Mouse (Mus musculus) limb, embryonic 14.5 days (tissue): ENCODE measurements around the gene Pgpep1. TPM values are rescaled to one million over a fixed set of nuclear protein-coding genes. Genes with fewer than 3 reads are reported as not detected.

ENCODE experiments used
- ATAC-seq: fragments of 200-750 bp; cut with Nextera tagmentation; 2 replicates; pipeline ENCODE4 v1.8.0; 2017; ENCODE audit warnings: low read depth, moderate number of reproducible peaks, moderate TSS enrichment; ENCODE audit not compliant: low FRiP score
- DNase-seq: peaks from one replicate; pipeline ENCODE4 v3.0.0-alpha.2; 2015; ENCODE audit warnings: low spot score
- H3K27ac ChIP-seq: fragments of 300-500 bp; sonication (generic); replicated peaks from 2 replicates; pipeline ENCODE4 v1.5.1; 2014; ENCODE audit warnings: low read depth, mild to moderate bottlenecking, low read length, moderate library complexity, mixed read lengths
- H3K27me3 ChIP-seq: fragments of 300-500 bp; sonication (generic); 2 replicates; pipeline ENCODE4 v1.6.1; 2014; ENCODE audit warnings: low read length, mixed read lengths; ENCODE audit not compliant: control insufficient read depth, insufficient read depth
- H3K36me3 ChIP-seq: fragments of 300-500 bp; sonication (generic); 2 replicates; pipeline ENCODE4 v1.6.1; 2014; ENCODE audit warnings: mild to moderate bottlenecking, low read length, moderate library complexity, mixed read lengths; ENCODE audit not compliant: control insufficient read depth, insufficient read depth
- H3K4me1 ChIP-seq: fragments of 300-500 bp; sonication (generic); 2 replicates; pipeline ENCODE4 v1.6.1; 2014; ENCODE audit warnings: antibody characterized with exemption, low read length, mixed read lengths; ENCODE audit not compliant: control insufficient read depth, insufficient read depth
- H3K4me2 ChIP-seq: fragments of 300-500 bp; sonication (generic); replicated peaks from 2 replicates; pipeline ENCODE4 v1.6.1; 2014; ENCODE audit warnings: low read depth, mild to moderate bottlenecking, low read length, moderate library complexity; ENCODE audit not compliant: severe bottlenecking
- H3K4me3 ChIP-seq: fragments of 300-500 bp; sonication (generic); replicated peaks from 2 replicates; pipeline ENCODE4 v1.5.1; 2014; ENCODE audit warnings: low read length
- H3K9ac ChIP-seq: fragments of 300-500 bp; sonication (generic); 2 replicates; pipeline ENCODE4 v1.6.1; 2014; ENCODE audit warnings: mild to moderate bottlenecking, low read depth, low read length, moderate library complexity; ENCODE audit not compliant: severe bottlenecking
- H3K9me3 ChIP-seq: fragments of 300-500 bp; sonication (generic); 2 replicates; pipeline ENCODE4 v1.6.1; 2016; ENCODE audit warnings: low read length; ENCODE audit not compliant: control insufficient read depth
- POLR2A ChIP-seq: fragments of 200-500 bp; IDR thresholded peaks from 2 replicates; pipeline ENCODE4 v1.8.0; 2012; ENCODE audit warnings: inconsistent platforms, mild to moderate bottlenecking, moderate library complexity, borderline replicate concordance; ENCODE audit not compliant: insufficient read depth, insufficient read length; ENCODE audit errors: extremely low read depth
- WGBS: fragments of 180-500 bp; shearing (Covaris S2); extraction: QIAGEN DNeasy Blood & Tissue Kit; methylation state at CpG from one replicate; pipeline ENCODE4 v1.1.7; 2014; 5-methylcytosine and 5-hydroxymethylcytosine counted together
- polyA plus RNA-seq, 2 experiments: library from polyadenylated mRNA; depleted of rRNA in 1 of 2; stranded (reverse) in 1 of 2; unstranded in 1 of 2; fragments of >200 nt; fragmentation: Nextera tagmentation in 1 of 2; extraction: Ambion mirVana in 1 of 2; gene quantifications; 2 replicates each; pipeline versions ENCODE4 v1.2.1 to v1.2.3; 2012 to 2014

The Pgpep1 gene
- polyA plus RNA-seq, 2 experiments, result 47.6 to 64.1 TPM

GRCm38 (mm10) chr8:70655469-70655868 lies 4.7 kb downstream of the Pgpep1 start:
- TF ChIP-seq POLR2A, result no peak
- ATAC-seq, result no peak
- no peak overlapping the region for H3K4me2 ChIP-seq
- no peak overlapping the region for H3K4me3 ChIP-seq
- no peaks in the 10 kb centered on the region for H3K9me3 ChIP-seq
- H3K36me3 ChIP-seq, result peaks cover 57% of the 10 kb centered on the region
- WGBS, result 57% methylated on average over 2 of the region's 2 CpGs
- no peak for DNase-seq
- no peak overlapping the region for H3K9ac ChIP-seq
- H3K27ac ChIP-seq, result no peak overlapping the region
- H3K27me3 ChIP-seq, result no peaks in the 10 kb centered on the region
- peaks cover 9% of the 10 kb centered on the region for H3K4me1 ChIP-seq

DNA sequence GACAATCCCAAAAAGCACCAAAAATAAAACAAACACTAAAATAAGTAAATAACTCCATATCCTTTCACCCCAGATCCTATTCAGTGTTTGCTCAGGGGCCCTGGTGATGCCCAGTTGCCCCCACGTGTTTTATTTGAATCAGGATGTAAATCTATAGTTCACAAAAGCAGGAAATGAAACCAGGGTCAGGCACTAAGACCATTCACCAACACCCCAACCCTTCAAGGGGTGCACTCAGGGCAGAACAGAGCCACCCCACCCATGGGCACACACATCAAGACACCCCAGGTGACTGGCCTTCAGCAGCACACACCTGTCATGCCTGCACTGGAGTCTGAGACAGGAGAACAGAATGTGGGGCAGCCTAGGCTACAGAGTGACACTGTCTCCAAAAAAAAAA lies 6.1 kb downstream of the Pgpep1 start:
- no peak for ATAC-seq
- Histone ChIP-seq H3K27me3 (no peaks in the 10 kb centered on the region), H3K36me3 (peaks cover 69% of the 10 kb centered on the region), H3K27ac (no peak overlapping the region), H3K9ac (no peak overlapping the region), H3K4me1 (peaks cover 13% of the 10 kb centered on the region), H3K4me3 (no peak overlapping the region), H3K9me3 (no peaks in the 10 kb centered on the region), H3K4me2 (no peak overlapping the region)
- WGBS, result 76% methylated on average over 1 of the region's 1 CpGs
- no peak for TF ChIP-seq POLR2A
- DNase-seq, result no peak

DNA sequence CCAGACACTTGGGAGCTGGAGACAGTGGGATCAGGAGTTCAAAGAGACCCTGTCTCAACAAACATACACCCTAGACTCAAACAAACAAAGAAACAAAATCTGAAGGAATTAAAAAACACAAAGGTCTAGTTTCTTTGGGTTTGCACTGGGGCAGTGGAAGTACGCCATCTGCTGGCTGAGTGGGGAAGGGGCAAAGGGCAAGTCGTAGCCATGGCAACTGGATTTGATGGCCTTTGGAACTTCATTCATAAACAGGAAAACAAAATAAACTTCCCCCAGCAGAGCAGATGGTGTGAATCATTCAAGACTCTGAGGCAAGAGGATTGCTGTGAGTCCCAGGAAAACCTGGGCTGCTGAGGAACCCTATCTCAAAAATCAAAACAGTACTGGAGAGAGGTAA lies 7.0 kb downstream of the Pgpep1 start:
- no peak overlapping the region for H3K27ac ChIP-seq
- peaks cover 13% of the 10 kb centered on the region for H3K4me1 ChIP-seq
- no peaks in the 10 kb centered on the region for H3K9me3 ChIP-seq
- DNase-seq, result no peak
- no peak for ATAC-seq
- no peak overlapping the region for H3K4me2 ChIP-seq
- no peak for TF ChIP-seq POLR2A
- no peak overlapping the region for H3K4me3 ChIP-seq
- H3K9ac ChIP-seq, result no peak overlapping the region
- 70% methylated on average over 2 of the region's 2 CpGs for WGBS
- peaks cover 73% of the 10 kb centered on the region for H3K36me3 ChIP-seq
- H3K27me3 ChIP-seq, result no peaks in the 10 kb centered on the region

- H3K27ac ChIP-seq, result no peak overlapping the region
- ATAC-seq, result no peak
- H3K4me1 ChIP-seq, result peaks cover 29% of the 10 kb centered on the region
- no peak overlapping the region for H3K4me3 ChIP-seq
- H3K27me3 ChIP-seq, result no peaks in the 10 kb centered on the region
- WGBS, result 92% methylated on average over 17 of the region's 17 CpGs
- H3K9me3 ChIP-seq, result no peaks in the 10 kb centered on the region
- no peak overlapping the region for H3K4me2 ChIP-seq
- no peak for TF ChIP-seq POLR2A
- no peak overlapping the region for H3K9ac ChIP-seq
- DNase-seq, result no peak
- peaks cover 59% of the 10 kb centered on the region for H3K36me3 ChIP-seq
Observed at GRCm38 (mm10) chr8:70650351-70650750, 9.8 kb downstream of the Pgpep1 start.

GRCm38 (mm10) chr8:70649324-70649723 lies 10.9 kb downstream of the Pgpep1 start:
- Histone ChIP-seq H3K9me3 (no peaks in the 10 kb centered on the region), H3K4me1 (peaks cover 29% of the 10 kb centered on the region), H3K36me3 (peaks cover 51% of the 10 kb centered on the region), H3K4me3 (no peak overlapping the region), H3K4me2 (no peak overlapping the region), H3K27me3 (no peaks in the 10 kb centered on the region), H3K9ac (no peak overlapping the region), H3K27ac (peak overlapping the region; percentile 61; the same call in 1 of the 2 replicates)
- 70% methylated on average over 4 of the region's 4 CpGs for WGBS
- DNase-seq (peak; percentile 86), ATAC-seq (peak; percentile 16; the same call in 1 of the 2 replicates)
- no peak for TF ChIP-seq POLR2A

- no peak overlapping the region for H3K4me2 ChIP-seq
- no peak for TF ChIP-seq POLR2A
- peaks cover 29% of the 10 kb centered on the region for H3K4me1 ChIP-seq
- no peak for ATAC-seq
- 64% methylated on average over 3 of the region's 3 CpGs for WGBS
- DNase-seq, result no peak
- H3K9me3 ChIP-seq, result no peaks in the 10 kb centered on the region
- H3K36me3 ChIP-seq, result peaks cover 47% of the 10 kb centered on the region
- no peak overlapping the region for H3K4me3 ChIP-seq
- no peaks in the 10 kb centered on the region for H3K27me3 ChIP-seq
- 0 out of 2 replicates have a peak overlapping the region, but pooled peaks have one; percentile 61 for H3K27ac ChIP-seq
- H3K9ac ChIP-seq, result no peak overlapping the region
Observed at GRCm38 (mm10) chr8:70648921-70649320, 11.3 kb downstream of the Pgpep1 start.
